Mouse (Mus musculus) lung, postnatal 14 days (tissue): ENCODE measurements around the gene Uchl5.
A peak's percentile ranks its signal among the peaks of the same experiment; 100 is the strongest.

Source experiments
- DNase-seq: peaks from one replicate; pipeline ENCODE4 v3.0.0; 2021

The Uchl5 gene

DNA sequence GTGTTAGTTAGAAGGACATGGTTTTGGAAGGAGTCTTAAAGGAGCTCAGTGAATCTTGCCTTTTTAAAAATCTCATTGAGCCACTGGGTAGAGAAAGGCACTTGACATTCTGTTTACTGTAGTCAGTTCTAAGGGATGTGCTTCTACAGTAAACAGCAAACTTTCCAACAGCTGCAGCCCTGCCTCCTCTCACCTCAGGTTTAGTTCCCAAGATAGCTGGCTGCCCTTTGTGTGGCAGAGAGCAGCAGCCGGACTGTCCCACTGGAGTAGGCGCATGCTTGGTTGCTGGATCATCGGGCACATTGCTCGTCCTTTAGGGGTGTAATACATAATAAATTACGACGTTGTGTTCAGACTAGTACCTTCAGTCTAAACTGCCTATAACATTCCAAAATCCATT, 32.0 kb downstream of the Uchl5 start:
- DNase-seq: peak; percentile 9

DNA sequence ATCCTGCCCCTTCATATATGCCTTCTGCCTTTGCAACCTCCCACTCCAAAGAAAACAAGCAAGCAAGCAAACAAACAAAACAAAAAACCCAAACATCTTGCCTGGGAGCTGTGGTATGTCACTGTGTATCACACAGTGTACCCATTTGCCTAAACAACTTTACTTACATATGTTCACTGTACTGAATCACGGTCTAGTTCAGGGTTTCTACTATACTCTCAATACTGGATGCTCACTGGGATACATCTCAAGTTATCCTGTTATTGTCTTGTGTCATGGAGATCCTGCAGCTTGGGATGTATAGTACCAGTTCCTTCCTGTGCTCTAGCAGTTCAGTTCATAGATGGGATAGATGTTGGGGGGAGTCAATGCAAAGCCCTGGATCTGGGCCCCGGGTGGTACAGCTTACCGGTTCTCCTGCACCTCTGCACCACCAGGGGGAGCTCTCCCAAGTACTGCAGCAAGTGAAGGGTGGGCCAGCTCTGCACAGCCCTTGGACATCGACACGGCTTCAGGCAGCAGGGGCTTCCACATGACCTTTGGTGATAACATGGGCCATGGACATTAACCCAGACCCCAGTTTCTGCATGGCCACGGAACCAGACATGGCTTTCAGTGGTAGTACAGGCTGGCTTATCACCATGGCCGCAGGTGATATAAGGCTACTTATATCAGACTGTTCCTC, 36.7 kb downstream of the Uchl5 start:
- peak; percentile 91 for DNase-seq

DNA sequence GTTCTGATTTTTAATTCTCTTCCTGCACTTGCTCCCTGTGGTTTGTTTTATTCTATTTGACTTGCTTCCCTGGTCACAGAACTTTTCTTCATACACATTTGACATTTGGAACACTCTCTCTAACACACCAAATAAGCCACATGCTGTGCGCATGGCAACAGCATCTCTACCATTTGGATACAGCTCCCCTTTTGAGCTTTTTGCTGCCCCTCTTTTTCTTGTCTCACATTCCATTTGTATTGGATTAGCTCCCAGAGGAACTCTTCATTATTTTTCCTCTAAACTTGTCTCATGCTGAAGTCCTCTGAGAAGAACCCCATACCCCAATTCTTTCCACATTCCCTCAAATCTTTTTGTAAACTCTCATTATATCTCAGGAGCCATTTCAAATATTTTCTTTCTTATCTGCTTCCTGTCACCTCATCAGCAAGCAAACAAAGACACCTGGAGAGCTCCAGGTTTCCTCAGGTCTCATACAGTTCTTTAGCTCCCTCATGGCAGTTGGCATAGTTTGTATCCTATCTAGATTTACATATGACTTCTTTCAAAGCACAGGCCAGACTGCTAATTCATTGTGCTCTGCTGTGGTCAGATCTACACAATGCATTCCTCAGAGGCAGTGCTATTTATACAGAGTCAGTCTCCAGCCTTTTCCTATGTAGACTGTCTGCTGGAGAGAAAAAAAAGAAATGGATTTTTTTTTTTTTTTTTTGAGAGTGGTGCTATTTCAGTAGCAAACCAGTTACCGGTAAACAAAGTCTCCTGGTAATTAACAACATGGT, 43.2 kb downstream of the Uchl5 start:
- DNase-seq: no peak

DNA sequence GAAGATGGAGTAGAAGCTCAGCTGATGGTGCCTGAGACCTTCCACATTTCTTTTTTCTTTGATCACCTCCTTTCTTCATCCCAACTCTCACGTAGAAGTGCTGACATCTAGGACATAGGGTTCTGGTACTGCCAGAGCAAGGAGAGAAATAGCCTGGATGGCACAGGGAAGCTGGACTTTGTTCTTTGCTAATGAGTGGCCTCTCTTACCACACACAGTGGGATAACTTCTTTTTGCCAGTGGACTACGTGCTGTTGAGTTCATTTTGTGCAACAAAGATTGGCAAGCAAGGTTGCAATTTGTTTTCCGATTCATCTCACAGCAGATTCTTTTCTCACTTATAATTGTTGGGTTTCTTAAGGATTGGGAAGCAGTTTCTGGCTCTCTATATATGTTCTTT, 45.6 kb downstream of the Uchl5 start:
- no peak for DNase-seq

DNA sequence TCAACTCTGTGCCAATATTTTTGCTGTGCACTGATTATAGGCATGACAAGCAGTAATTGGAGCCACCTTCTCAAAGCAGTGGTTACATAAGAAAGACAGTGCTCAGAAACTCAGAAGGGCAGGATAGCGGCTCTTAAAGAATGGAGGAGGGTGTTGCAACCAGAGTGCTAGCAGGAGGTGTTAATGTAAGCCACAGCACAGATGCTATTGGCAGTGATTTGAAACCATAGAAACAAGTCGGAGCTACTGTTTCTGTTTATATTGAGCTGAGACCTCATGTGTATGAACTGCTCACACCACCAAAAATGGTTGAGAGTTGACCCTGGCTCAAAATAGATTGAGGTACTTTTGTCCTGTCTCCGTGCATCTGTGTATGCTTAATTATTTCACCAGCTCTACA, 53.6 kb downstream of the Uchl5 start:
- DNase-seq: no peak

DNA sequence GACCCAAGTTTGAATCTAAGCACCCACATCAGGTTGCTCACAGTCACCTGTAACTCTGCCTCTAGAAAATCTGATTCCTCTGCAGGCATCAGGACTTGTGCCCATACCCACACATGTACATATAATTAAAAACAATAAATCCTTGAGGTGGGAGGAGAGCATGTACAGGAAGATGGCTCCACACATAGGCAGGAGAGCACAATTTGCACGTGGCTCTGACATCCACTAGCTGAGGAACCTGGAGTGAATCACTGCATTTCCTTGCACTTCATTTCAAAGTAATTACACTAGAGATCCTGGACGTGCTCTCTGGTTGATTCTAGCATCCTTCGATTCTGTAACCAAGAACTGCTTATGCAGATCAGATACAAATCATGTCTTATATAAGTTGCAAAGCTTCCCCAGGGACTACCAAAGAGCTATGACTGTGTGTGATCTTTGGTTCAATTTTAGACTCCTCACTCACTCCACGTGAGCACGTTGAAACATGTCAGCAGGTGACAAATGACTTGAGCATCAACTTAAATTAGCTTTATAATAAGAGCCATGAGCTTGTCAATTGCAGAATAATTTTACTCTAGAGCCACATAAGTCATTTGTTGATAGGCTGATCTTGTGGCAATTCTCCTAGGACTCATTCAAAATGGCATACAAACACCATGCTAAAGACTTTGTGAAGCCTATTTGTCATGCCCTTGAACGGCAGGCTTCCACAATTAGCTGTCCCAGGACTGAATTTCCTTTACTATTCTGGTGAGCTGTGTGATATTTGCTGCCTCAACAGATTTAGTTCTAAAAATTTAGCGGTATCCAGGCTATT, 59.5 kb downstream of the Uchl5 start:
- no peak for DNase-seq

DNA sequence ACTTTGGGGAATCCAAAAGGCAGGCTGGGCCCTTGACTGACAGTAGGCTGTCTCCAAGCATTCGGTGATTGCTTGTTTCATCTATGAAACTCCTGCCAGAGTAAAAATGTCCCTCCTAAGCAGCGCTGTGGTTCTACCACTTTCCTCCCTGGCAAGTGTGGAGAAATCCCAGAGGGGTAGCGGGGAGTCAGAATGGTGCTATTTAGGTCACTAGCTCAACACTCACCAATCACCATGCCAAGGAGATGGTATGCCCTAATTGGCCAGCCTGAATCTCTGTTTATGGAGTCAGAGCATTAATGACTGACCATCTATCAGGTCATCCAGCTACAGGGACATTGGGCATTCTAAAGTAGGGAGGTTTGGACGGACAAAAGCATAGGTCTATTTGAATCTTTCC, 60.6 kb downstream of the Uchl5 start:
- no peak for DNase-seq

DNA sequence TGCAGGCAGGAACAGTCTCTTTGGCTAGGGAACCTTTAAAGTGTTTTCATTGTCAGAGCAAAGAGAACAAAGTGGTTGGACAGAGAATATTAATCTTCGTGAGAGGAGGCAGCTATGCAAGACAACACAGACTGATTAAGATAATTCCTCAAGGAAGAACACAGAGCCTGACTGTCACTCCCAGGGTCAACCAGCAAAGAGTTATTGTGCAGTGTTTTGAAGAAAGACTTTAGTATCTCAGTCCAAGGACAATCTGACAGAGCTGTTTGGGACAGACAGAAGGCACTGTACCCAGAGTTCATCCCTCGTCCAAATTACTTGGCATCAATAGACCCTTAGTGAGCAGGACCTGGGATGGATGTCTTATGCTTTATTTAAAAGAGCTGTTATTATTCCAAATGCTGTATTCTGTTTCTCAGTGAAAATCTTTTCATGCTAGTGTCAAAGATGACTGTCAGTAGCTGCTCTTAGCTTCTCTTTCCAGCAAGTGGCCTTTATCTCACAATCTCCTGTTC, 61.9 kb downstream of the Uchl5 start:
- DNase-seq: no peak

DNA sequence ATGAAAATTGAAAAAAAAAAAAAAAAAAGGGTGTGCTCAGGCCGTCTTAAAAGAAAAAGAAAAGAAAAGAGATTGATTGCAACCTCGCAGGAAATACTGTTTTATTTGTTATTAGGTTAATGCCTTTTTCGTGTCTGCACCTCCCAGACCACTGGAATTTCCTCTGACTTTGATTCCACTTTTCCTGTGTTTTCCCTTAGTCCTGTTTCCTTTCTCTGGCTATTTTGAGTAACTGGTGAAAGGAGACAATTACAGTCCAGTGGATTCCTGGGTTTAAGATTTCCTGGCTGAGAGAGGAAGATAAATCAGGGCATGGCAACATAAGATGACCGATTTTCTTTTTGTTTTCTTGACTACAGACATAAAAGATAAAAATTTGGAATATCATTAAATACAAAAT, 75.3 kb downstream of the Uchl5 start:
- no peak for DNase-seq

DNA sequence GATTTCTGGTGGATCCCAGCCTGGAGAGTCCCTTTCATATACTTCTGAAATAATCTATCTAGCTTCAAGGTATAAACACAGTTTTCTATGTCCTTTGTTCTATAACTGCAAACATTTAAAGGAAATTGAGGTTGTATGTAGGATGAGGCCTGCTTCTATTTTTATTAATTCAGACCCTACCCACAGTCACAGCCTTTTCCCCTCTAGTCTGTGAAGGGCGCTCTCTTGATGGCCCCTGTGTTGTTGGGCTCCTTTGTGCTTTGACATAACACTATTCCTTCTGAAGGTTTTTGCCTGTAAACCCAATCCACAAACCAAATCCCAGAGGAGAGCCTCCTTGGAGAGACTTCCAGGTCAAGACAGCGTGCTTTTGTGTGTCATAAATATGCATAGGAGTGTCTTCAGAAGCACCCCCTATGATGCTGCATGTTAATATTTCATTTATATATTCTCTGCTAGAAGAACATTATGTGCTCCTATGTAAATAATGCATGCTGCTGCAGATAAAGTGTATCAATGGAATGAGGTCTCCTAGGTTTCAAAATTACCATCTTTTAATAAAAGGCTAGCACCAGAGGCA, 75.8 kb downstream of the Uchl5 start:
- DNase-seq: no peak

DNA sequence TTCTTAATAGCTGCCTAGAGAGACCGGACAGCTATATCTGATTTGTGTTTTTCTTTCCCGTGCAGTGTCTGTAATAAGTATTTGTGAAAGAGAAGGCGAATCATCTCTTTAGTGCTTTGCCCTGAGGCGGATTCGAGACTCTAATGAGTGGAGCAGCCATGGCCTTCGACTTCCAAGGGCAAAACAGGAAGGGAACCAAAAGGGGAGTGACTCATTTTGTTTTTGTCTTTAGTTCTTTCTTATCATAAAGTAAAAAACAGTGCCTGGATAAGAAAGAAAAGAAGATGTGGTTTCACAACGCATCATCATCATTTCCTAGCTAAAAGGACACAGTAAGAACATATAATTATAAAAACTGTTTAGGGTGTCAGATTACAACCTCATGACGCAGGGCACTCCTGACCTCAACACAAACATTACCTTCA, 76.6 kb downstream of the Uchl5 start:
- DNase-seq: no peak

DNA sequence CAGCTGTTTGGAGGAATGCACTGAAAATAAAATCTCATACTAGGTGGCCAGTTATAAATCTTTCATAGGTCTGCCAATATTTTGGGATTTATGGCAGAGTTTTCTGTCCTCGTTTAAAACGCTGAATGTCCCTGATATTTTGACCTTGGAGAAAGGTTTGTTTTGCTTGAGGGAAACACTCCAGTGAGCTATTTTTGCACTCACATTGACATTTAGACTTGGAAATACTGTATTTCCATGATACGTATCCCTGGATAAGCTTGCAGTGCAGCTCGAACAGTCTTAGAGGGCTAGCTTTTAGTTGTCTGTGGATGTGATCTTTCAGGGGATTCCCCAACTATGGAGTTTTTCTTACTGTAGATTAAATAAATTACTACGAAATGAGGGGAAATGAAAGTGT, 78.6 kb downstream of the Uchl5 start:
- DNase-seq: no peak
